Mouse (Mus musculus) C2C12 (cell line): ENCODE measurements at regions not wholly inside any gene's neighbourhood (a gene's known extent, or its start where the extent isn't known, plus 50 kb on each side); places are given as distances from the start of the nearest gene placed in this dataset.

ENCODE experiments used
- CTCF ChIP-seq: IDR thresholded peaks from one replicate; pipeline ENCODE4 v1.5.1; 2011; ENCODE audit not compliant: control insufficient read depth, insufficient read depth, insufficient read length
- MAX ChIP-seq: IDR thresholded peaks from one replicate; pipeline ENCODE4 v1.6.1; 2011; ENCODE audit warnings: mild to moderate bottlenecking, control low read depth
- USF1 ChIP-seq: IDR thresholded peaks from one replicate; pipeline ENCODE4 v1.6.1; 2011; ENCODE audit warnings: low read depth, mild to moderate bottlenecking, control low read depth, moderate library complexity

DNA sequence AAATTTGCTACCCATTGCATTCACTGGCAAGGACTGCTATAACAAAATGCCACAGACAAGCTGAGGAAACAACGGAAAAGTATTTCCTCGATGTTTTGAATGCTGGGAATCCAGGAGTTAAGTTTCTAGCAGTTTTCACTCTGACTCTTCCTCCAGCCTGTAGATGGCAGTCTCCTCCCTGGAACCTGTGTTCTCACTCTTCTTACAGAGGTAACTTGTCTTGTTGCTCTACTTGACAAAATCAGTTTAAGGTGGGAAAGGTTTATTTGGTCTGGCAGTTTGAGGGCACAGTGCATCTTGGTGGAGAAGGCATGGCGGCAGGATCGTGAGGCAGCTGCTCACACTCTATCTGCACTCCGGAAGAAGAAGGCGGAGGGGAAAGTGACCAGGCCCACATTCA lies 181.3 kb upstream of the Nckap5 start:
- no peak for TF ChIP-seq CTCF
- no peak for TF ChIP-seq MAX
- no peak for TF ChIP-seq USF1
